Mouse (Mus musculus): ENCODE results near the gene Ly6f.

Ly6f gene

DNA sequence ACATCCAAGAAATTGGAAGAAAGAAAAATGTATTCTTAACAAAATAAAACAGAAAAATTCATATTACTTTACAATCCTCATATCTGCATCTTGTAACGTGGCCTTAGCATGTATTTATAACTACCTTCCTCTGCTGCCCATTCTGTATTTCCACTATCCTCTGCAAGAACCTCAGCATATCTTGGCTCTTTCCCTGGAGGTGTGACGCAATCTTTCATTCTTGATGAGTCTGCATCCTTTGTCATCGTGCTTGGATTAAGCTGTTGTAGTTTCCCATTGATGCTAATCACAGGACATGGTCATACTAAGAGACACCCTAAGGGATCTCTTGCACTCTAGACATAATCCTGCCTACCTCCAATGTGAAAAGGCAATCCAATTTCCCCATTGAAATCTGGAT lies 50.4 kb downstream of the Ly6f start:
- DNase-seq (ENCODE audit: low spot score), result no peak

DNA sequence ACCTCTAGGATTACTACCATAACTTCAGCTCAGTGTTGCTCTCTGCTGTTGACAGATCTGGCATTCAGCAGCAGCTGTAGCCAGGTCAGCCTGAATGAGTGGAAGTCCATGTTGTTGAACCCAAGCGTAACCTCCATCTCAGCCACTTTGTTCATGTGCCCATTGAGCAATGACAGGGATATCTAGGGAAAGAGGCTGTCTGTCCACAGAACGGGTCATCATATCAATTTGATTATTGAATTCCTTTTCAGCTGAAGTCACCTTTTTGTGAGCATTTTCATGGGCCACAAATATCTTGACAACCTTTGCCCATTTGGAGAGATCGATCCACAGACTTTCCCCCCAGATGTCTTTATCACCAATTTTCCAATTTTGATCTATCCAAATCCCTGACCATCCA lies 51.9 kb downstream of the Ly6f start:
- DNase-seq (ENCODE audit: low spot score), result no peak

Measured in ovary, postnatal 36 days (tissue).